Mouse (Mus musculus) CH12.LX (cell line): Measurements from ENCODE around the gene Olfr986. TPM values are rescaled to one million over a fixed set of nuclear protein-coding genes. Genes with fewer than 3 reads are reported as not detected.

ENCODE experiments used
- DNase-seq: peaks from one replicate; pipeline ENCODE4 v3.0.0-alpha.2; 2013; ENCODE audit errors: extremely low read depth
- H3K27ac ChIP-seq: 2 replicates; pipeline ENCODE4 v1.5.1; 2012; ENCODE audit warnings: low read depth, mild to moderate bottlenecking, control low read depth, moderate library complexity; ENCODE audit not compliant: insufficient read depth
- H3K27me3 ChIP-seq: replicated peaks from 2 replicates; pipeline ENCODE3; 2012; ENCODE audit warnings: inconsistent platforms
- H3K36me3 ChIP-seq, 2 experiments: replicated peaks in 1 of 2; 2 replicates each; pipeline versions ENCODE3 to v1.6.1; 2012; ENCODE audit warnings: inconsistent platforms in 1 of 2, low read length in 1 of 2, mild to moderate bottlenecking in 1 of 2, mixed read lengths in 1 of 2, moderate library complexity in 1 of 2; ENCODE audit not compliant: control insufficient read depth in 1 of 2, insufficient read depth in 1 of 2
- H3K4me1 ChIP-seq, 2 experiments: 2 replicates each; pipeline ENCODE4 v1.6.1; 2012; ENCODE audit warnings: inconsistent platforms in 1 of 2, moderate library complexity in 1 of 2; ENCODE audit not compliant: insufficient read depth in 2 of 2, control insufficient read depth in 1 of 2
- H3K4me2 ChIP-seq: 2 replicates; pipeline ENCODE4 v1.6.1; 2012; ENCODE audit warnings: low read depth, mild to moderate bottlenecking, control low read depth; ENCODE audit not compliant: poor library complexity, insufficient read depth, severe bottlenecking
- H3K4me3 ChIP-seq, 3 experiments: fragments of 150-350 bp in 1 of 3; sonication (generic) in 1 of 3; replicated peaks in 1 of 3; 2 replicates each; pipeline versions ENCODE3 to v1.5.1; 2011 to 2012; ENCODE audit warnings: low read depth in 2 of 3, low read length in 2 of 3, mild to moderate bottlenecking in 2 of 3, moderate library complexity in 2 of 3, control low read depth in 1 of 3, improper control_type of control experiment in 1 of 3, inconsistent platforms in 1 of 3, mixed read lengths in 1 of 3; ENCODE audit not compliant: poor library complexity in 1 of 3
- H3K79me2 ChIP-seq: replicated peaks from 2 replicates; pipeline ENCODE4 v1.6.1; 2012; ENCODE audit warnings: mild to moderate bottlenecking, moderate library complexity; ENCODE audit not compliant: control insufficient read depth, poor library complexity, insufficient read depth, severe bottlenecking; ENCODE audit errors: extremely low read depth
- H3K9ac ChIP-seq: 2 replicates; pipeline ENCODE4 v1.6.1; 2012; ENCODE audit warnings: low read depth, mild to moderate bottlenecking, control low read depth, moderate library complexity; ENCODE audit not compliant: insufficient read depth
- H3K9me3 ChIP-seq: replicated peaks from 2 replicates; pipeline ENCODE3; 2012; ENCODE audit warnings: low read length, inconsistent platforms, mixed read lengths
- CHD2 ChIP-seq: IDR thresholded peaks from 2 replicates; pipeline ENCODE4 v1.6.1; 2011; ENCODE audit warnings: low read length, improper control_type of control experiment
- ETS1 ChIP-seq: conservative IDR thresholded peaks from 2 replicates; pipeline ENCODE4 v1.6.1; 2012; ENCODE audit warnings: low read depth, mild to moderate bottlenecking, inconsistent platforms, low read length, improper control_type of control experiment, moderate library complexity
- JUN ChIP-seq: IDR thresholded peaks from 2 replicates; pipeline ENCODE4 v1.6.1; 2011; ENCODE audit warnings: low read depth, mild to moderate bottlenecking, low read length, improper control_type of control experiment, moderate library complexity; ENCODE audit not compliant: insufficient read depth
- KAT2A ChIP-seq: IDR thresholded peaks from 2 replicates; pipeline ENCODE4 v1.6.1; 2012; ENCODE audit warnings: low read length, improper control_type of control experiment, inconsistent platforms; ENCODE audit not compliant: insufficient replicate concordance
- MAFK ChIP-seq: IDR thresholded peaks from 2 replicates; pipeline ENCODE4 v1.6.1; 2011; ENCODE audit warnings: low read length, improper control_type of control experiment; ENCODE audit not compliant: insufficient replicate concordance
- MAX ChIP-seq: IDR thresholded peaks from 2 replicates; pipeline ENCODE4 v1.6.1; 2011; ENCODE audit warnings: low read length, improper control_type of control experiment
- MXI1 ChIP-seq: IDR thresholded peaks from 2 replicates; pipeline ENCODE4 v1.6.1; 2011; ENCODE audit warnings: mild to moderate bottlenecking, low read depth, low read length, improper control_type of control experiment
- POLR2A ChIP-seq: IDR thresholded peaks from 2 replicates; pipeline ENCODE4 v1.6.1; 2011; ENCODE audit warnings: low read depth, mild to moderate bottlenecking, improper control_type of control experiment, low read length
- SMC3 ChIP-seq: IDR thresholded peaks from 2 replicates; pipeline ENCODE4 v1.6.1; 2011; ENCODE audit warnings: low read depth, low read length, improper control_type of control experiment
- TBP ChIP-seq: conservative IDR thresholded peaks from 2 replicates; pipeline ENCODE4 v1.6.1; 2011; ENCODE audit warnings: low read depth, low read length, improper control_type of control experiment
- TCF12 ChIP-seq: IDR thresholded peaks from 2 replicates; pipeline ENCODE4 v1.6.1; 2014; ENCODE audit warnings: low read depth, mild to moderate bottlenecking, inconsistent platforms, low read length, improper control_type of control experiment
- UBTF ChIP-seq: IDR thresholded peaks from 2 replicates; pipeline ENCODE4 v1.6.1; 2012; ENCODE audit warnings: low read depth, mild to moderate bottlenecking, inconsistent platforms, low read length, improper control_type of control experiment, moderate library complexity
- ZC3H11A ChIP-seq: IDR thresholded peaks from 2 replicates; pipeline ENCODE4 v1.6.1; 2012; ENCODE audit warnings: low read depth, mild to moderate bottlenecking, inconsistent platforms, low read length, improper control_type of control experiment
- ZKSCAN1 ChIP-seq: IDR thresholded peaks from 2 replicates; pipeline ENCODE4 v1.6.1; 2012; ENCODE audit warnings: low read depth, inconsistent platforms, low read length, improper control_type of control experiment, borderline replicate concordance
- ZMIZ1 ChIP-seq: IDR thresholded peaks from 2 replicates; pipeline ENCODE4 v1.6.1; 2012; ENCODE audit warnings: low read depth, mild to moderate bottlenecking, inconsistent platforms, low read length, improper control_type of control experiment
- dilution Hi-C: fragments of 300-500 bp; cut with MboI; formaldehyde crosslinking; loops from 2 replicates; pipeline ENCODE4 v1.14.3; 2020; ENCODE audit warnings: low sequenced_read_pairs; ENCODE audit not compliant: extremely low pct_unique_long_range_greater_than_20kb, extremely low pct_ligation_motif_present
- in situ Hi-C: fragments of 300-500 bp; cut with MboI; formaldehyde crosslinking; loops from 3 replicates; pipeline ENCODE4 v1.14.3; 2019; ENCODE audit warnings: low sequenced_read_pairs, low pct_ligation_motif_present, low pct_unique_long_range_greater_than_20kb, mixed read lengths
- polyA plus RNA-seq: library from polyadenylated mRNA; unstranded; fragments of >175 nt; gene quantifications from 2 replicates; pipeline ENCODE4 v1.2.1, GENCODE M21; 2012; ENCODE audit warnings: low read depth; ENCODE audit not compliant: insufficient read length
- total RNA-seq, 2 experiments: library from RNA; depleted of rRNA; stranded (reverse); fragments of 300-350 nt in 1 of 2; fragments of >200 nt in 1 of 2; gene quantifications; 2 replicates each; pipeline ENCODE4 v1.2.3; 2012 to 2014

Olfr986 gene
- total and polyA plus RNA-seq, 3 experiments, result 0.04 TPM; not detected in 2

- TF ChIP-seq TCF12, result 0 out of 2 replicates have a peak, but pooled peaks have one; percentile 33
These were observed 11.6 kb downstream of the Olfr986 start, which contains the start of gene Zfp202 (continued) for GRCm38 (mm10) chr9:40192098-40193038.

DNA sequence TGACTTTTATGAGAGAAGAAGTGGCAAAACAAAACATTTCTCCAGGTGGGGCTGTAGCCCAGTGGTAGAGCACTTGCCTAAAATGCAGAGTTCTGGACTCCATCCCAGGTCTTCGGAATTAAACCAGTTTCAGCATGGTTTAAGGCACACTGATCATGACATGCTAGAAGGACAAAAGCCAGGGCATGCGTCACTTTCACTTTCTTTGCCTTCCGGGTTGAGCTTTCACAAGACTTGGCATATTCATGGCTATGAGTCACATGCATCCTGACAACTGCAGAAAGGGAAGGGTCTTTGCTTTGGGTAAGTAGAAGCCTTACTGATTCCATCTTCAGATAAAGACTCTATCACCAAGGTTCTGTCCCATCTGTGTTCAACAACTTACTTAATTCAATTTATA, 15.3 kb downstream of the Olfr986 start:
- no peak for TF ChIP-seq ZKSCAN1
- Histone ChIP-seq H3K79me2 (peaks cover 6% of the 10 kb centered on the region), H3K4me3 (no peak overlapping the region), H3K27ac (no peak overlapping the region), H3K4me1 (peaks cover 13 to 66% of the 10 kb centered on the region in 2 experiments), H3K9me3 (no peaks in the 10 kb centered on the region), H3K27me3 (no peaks in the 10 kb centered on the region), H3K9ac (no peak overlapping the region), H3K36me3 (peaks cover 0 to 15% of the 10 kb centered on the region in 2 experiments), H3K4me2 (no peak overlapping the region)
- in situ Hi-C loops (loop anchor here (10.0 kb wide), 1 partner anchor 61 kb away; the partner anchor contains the start of gene Olfr985), dilution Hi-C loops (no loop called here)
- no peak for DNase-seq

GRCm38 (mm10) chr9:40206546-40206950, 25.8 kb downstream of the Olfr986 start:
- in situ Hi-C loops (no loop called here), dilution Hi-C loops (no loop called here)
- no peak for DNase-seq
- peaks cover 1 to 4% of the 10 kb centered on the region in 2 experiments; a peak in 2 of 4 replicates for H3K4me1 ChIP-seq
- H3K79me2 ChIP-seq, result 0 out of 2 replicates have a peak, but pooled peaks cover 3% of the 10 kb centered on the region
- peaks cover 32 to 57% of the 10 kb centered on the region in 2 experiments for H3K36me3 ChIP-seq
- H3K9ac ChIP-seq, result no peak overlapping the region
- H3K27ac ChIP-seq, result no peak overlapping the region
- no peaks in the 10 kb centered on the region for H3K9me3 ChIP-seq
- no peaks in the 10 kb centered on the region for H3K27me3 ChIP-seq
- TF ChIP-seq MXI1 (no peak), POLR2A (no peak), JUN (no peak), CHD2 (no peak), ETS1 (no peak), UBTF (no peak), SMC3 (no peak)
- H3K4me3 ChIP-seq, result no peak overlapping the region
- no peak overlapping the region for H3K4me2 ChIP-seq

DNA sequence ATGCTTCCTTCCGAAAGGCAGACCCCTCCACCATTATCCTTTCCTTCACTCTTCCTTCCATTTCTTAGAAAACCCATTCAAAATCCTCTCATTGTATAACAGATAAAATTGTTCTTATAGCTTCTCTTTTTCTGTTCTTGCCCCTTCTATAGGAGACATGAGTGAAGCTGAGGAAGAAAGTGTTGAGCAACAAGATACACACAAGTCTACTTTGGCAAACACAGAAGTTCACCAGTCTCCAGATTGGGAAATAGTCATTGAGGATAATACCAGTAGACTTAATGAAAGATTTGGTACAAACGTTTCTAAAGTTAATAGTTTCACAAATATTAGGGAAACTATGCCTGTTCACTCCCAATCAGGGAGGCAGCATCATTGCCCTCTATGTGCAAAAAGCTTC, 30.0 kb downstream of the Olfr986 start:
- H3K9me3 ChIP-seq, result no peaks in the 10 kb centered on the region
- no peaks in the 10 kb centered on the region for H3K79me2 ChIP-seq
- DNase-seq, result no peak
- in situ Hi-C loops, result no loop called here
- no peak overlapping the region for H3K4me3 ChIP-seq
- no peak overlapping the region for H3K4me2 ChIP-seq
- dilution Hi-C loops, result no loop called here
- H3K36me3 ChIP-seq, result peaks cover 42 to 65% of the 10 kb centered on the region in 2 experiments
- H3K27me3 ChIP-seq, result no peaks in the 10 kb centered on the region
- no peak overlapping the region for H3K27ac ChIP-seq
- no peak overlapping the region for H3K9ac ChIP-seq
- no peaks in the 10 kb centered on the region for H3K4me1 ChIP-seq
- TF ChIP-seq TBP (no peak), KAT2A (no peak), MAX (no peak), ZMIZ1 (no peak), ZC3H11A (no peak), MAFK (no peak)
